Mouse (Mus musculus): ENCODE data around the gene Ppp3cb.
"Not testable (repeated sequence)": the region's sequence is repeated elsewhere in the genome, so short reads cannot be mapped to it uniquely, and the experiment has no call there.

Gene Ppp3cb

DNA sequence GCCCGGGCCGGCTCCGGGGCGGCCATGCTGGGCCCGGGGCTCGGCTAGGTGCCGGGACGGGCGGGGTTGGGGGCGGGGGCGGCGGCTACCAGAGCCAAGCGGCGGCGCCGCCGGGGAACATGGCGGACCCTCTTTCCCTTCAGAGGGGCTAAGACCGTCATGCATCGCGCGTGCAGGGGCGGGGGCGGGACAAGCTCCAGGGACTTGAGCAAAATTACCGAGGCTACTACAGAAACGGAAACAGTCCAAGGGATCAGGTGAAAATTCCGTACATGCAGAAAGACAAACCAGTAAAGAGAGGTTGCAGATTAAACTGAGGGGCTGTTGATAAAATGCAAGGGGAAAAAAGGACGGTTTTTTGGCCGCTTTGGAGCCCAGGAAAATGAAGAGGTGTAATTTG, at the start of gene Ppp3cb:
TSS of gene Ppp3cb (minus strand) at position 159 of the 400 bp plus-strand sequence.
- DNase-seq (ENCODE audit: extremely low spot score, low spot score): peak; percentile 91

DNA sequence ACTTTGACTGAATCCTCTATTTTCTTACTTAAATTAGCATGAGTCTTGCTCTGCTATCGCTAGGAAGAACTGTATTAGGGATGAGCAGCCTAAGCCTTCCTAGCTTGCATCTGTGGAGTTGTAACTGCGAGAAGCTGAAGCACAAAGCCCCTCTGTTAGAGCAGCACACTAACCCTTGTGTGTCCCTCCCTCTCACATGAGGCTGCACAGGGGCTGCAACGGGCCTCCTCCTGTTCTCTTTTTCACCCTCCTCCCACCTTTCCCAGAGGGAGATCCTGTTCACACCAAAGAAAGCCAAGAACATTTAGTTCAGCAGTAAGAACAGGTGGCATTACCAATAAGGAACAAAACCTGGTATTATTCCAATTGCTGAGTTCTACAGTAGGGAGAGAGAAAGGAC, 49.4 kb upstream of the Ppp3cb start:
- DNase-seq (ENCODE audit: extremely low spot score, low spot score): no peak

- no peak for DNase-seq (ENCODE audit: extremely low spot score, low spot score)
These were observed 41.1 kb upstream of the Ppp3cb start for GRCm38 (mm10) chr14:20587458-20587857.

- DNase-seq (ENCODE audit: extremely low spot score, low spot score): no peak
These were observed 32.5 kb upstream of the Ppp3cb start for GRCm38 (mm10) chr14:20578822-20579407.

DNA sequence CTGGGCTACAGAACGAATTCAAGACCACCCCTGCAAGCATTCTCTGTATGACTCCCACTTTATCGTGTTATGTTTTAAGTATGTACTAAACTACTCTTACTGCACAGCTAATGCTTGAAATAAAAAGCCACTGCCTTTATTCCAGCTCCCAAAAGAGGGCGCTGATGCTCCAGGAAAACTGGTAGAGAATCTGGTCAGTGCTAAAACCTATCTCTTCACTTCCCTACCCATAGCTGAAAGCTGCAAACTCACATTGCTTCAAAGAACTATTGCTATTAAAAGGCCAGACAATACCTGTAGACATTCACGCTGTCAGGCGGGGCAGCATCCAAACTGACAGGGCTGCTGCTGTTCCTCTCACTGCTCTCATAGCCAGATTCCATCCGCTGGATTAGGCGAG, 29.8 kb upstream of the Ppp3cb start:
- DNase-seq (ENCODE audit: extremely low spot score, low spot score): peak; percentile 52

DNA sequence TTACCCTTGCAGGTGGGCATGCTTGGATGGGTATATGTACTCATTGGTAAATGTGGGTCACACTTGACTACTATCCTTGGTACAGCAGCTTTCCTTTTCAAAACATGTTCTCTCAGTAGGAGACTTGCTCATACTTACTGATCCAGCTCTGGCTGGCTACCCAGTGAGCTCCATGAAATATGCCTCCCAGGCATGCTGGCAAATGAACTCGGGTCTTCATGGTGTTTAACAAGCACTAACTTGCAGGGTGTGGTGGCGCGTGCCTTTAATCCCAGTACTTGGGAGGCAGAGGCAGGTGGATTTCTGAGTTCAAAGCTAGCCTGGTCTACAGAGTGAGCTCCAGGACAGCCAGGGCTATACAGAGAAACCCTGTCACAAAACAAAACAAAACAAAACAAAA, 26.8 kb upstream of the Ppp3cb start:
- DNase-seq (ENCODE audit: extremely low spot score, low spot score): not testable (repeated sequence)

DNA sequence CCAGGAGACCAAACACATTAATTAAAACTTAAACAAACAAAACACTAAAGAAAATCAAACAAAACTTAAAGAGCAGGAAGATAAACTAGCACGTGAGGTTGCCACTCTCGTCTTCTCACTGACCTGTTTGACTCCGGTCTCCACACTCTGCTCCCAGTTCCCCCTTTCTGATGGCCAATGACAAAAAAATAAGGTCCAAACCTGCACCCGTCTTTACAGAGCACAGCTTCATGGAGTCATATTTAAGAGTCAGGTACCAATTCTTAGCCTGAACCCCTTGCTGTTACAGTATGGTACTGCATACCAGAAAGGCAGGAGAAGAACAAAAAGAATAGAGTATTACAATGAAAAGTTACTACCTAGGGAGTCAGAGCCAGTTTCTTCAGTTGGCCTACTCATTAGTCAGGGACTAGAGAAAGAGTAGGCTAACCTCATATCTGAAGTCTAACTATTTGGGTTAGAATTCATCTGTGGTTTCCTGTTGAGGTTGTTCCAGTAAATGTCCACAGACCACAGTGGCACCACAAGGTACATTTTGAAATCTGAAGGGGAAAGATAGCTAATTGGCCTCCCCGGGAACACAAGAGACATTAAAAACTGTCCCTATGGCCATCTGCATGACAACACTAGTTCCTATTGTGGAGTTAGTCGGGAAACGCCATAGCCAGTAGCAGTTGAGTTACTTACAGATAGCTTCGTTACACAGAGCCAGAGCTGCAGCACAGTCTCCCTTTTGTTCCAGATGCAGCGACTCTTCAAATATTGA, 19.1 kb upstream of the Ppp3cb start:
- DNase-seq (ENCODE audit: extremely low spot score, low spot score): no peak

GRCm38 (mm10) chr14:20564692-20565091, 18.3 kb upstream of the Ppp3cb start:
- DNase-seq (ENCODE audit: extremely low spot score, low spot score): no peak

- DNase-seq (ENCODE audit: extremely low spot score, low spot score): no peak
These were observed 15.5 kb upstream of the Ppp3cb start for GRCm38 (mm10) chr14:20561897-20562296.

DNA sequence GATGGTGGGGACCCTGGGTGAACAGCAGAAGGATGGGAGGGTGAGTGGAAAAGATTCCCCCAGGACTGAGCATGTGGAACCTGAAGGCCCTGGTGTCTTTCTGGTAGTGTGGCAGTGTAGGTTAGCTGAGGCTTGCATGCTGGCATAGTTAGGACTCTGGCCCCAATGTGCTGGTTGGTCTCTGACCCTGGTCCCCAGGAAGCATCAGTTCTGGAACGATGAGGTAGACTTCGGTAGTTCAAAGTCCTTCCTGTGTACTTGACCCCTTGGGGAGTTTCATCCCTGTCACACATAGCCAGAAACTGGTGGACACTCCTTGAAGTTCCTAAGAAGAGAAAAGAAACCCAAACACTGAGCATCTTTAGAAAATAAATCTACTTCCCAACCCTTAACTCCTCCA, 3.8 kb upstream of the Ppp3cb start:
- DNase-seq (ENCODE audit: extremely low spot score, low spot score): no peak

GRCm38 (mm10) chr14:20545529-20546331, 643 bp downstream of the Ppp3cb start:
- peak; percentile 91 for DNase-seq (ENCODE audit: extremely low spot score, low spot score)

DNA sequence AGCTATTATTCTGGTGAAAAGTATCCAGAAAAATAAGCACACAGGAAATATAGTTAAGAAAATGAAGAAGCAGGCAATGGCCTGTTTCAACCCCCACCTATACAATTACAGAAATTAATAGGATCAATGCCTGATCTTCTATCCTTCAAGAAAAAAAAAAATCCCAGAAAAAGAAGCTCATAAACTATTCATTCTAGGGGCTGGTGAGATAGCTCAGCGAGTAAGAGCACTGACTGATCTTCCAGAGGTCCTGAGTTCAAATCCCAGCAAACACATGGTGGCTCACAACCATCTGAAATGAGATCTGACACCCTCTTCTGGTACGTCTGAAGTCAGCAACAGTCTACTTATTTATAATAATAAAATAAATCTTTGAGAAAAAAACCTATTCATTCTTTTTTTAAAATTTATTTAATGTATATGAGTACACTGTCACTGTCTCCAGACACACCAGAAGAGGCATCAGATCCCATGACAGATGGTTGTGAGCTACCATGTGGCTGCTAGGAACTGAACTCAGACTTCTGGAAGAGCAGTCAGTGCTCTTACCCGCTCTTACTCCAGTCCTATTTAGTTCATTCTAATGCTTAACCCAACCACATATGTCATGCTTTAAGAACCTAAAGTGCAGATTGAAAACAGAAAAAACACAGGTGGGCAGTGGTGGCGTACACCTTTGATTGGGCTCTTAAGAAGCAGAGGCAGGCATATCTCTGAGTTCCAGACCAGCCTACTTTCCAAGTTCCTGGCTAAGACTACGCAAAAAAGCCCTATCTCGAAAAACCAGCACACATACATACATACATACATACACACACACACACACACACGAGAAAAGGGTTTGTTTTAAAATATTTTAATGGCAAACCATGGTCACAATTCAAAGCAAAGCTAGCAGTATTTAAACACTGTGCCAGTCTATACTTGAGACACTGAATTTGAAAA, 1.6 kb downstream of the Ppp3cb start:
- no peak for DNase-seq (ENCODE audit: extremely low spot score, low spot score)

GRCm38 (mm10) chr14:20529643-20530042, 16.7 kb downstream of the Ppp3cb start:
- DNase-seq (ENCODE audit: extremely low spot score, low spot score): no peak

DNA sequence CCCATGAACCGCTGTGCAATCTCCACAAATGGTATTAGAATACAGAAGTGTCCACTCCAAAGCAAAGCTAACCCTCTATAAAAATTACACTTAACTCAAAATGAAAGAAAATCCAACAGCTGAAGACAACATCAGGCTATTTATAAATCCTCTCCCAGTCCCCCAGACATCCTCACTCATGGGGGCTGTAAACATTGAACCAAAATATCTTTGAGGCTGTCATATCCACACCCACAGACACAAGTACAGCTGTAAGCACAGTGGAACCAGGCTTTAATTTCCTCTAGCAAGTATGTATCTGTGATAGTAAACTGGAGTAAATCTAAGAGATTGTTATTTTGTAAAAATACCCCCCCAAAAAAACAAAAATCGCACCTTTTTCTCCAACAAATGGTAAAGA, 26.2 kb downstream of the Ppp3cb start:
- no peak for DNase-seq (ENCODE audit: extremely low spot score, low spot score)

GRCm38 (mm10) chr14:20508424-20508823, 37.9 kb downstream of the Ppp3cb start:
- DNase-seq (ENCODE audit: extremely low spot score, low spot score): no peak

DNA sequence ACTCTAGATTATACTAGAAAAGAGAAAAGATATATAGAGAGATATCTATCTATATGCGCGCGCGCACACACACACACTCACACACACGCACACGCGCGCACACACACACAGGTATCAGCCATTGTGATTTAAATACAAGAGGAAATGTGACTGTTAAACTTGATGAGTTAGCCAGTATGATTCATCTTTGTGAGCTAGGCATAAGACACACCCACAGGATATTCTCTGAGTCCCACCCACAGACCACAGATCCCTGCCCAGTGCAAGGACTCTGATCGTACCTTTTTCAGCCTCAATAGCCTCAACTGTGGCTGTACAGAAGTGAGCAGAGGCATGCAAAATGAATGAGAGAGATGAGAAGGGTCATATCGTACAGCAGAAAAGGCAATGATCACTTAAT, 43.4 kb downstream of the Ppp3cb start:
- DNase-seq (ENCODE audit: extremely low spot score, low spot score): no peak

- no peak for DNase-seq (ENCODE audit: extremely low spot score, low spot score)
These were observed 46.4 kb downstream of the Ppp3cb start for GRCm38 (mm10) chr14:20499982-20500381.

DNA sequence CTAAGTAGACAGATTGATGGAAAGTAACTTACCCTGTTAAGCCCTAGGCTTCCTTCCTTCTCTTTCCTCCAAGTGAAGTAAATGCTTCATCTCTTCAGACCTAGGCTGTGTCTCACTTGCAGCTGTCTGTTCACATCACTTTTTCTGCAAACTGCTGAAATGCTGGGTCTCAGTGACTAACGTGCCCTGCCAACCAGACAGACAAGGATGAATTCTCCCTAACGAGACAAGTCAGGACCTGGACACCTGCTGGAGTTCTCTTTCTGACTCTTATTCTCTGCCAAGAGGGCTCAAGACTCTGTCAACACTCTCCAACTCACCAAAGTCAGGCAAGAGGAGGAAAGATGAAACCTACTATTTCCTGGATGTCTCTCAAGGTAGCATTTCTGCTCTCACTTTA, 49.8 kb downstream of the Ppp3cb start, which contains the start of gene Mss51:
TSS of gene Mss51 (minus strand) at position 299 of the 400 bp plus-strand sequence.
- no peak for DNase-seq (ENCODE audit: extremely low spot score, low spot score)

DNA sequence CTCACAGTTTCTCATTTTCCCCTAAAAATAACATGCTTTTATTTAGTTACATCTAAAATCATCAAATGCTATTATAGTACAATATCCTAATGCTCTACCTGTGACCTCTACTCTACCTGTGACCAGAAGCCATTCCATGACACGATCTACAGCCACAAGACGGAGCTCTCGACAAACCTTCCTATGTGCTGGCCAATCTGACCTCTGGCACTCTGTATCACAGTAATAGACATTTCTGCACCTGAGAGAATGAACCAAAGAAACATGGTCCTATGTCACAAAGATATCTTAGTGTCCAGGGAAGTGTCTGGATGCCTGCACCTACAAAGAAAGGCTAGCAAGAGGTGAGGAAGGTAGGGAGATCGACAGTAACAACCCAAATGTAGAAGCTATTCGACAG, 60.3 kb downstream of the Ppp3cb start:
- DNase-seq (ENCODE audit: extremely low spot score, low spot score): no peak

GRCm38 (mm10) chr14:20482051-20482751, 64.2 kb downstream of the Ppp3cb start:
- no peak for DNase-seq (ENCODE audit: extremely low spot score, low spot score)
